Mouse (Mus musculus) brain, embryonic 14.5 days (tissue): ENCODE data around the gene Sh3d21.

Experiments used
- CTCF ChIP-seq: fragments of 200-500 bp; IDR thresholded peaks from 2 replicates; pipeline ENCODE4 v1.5.1; 2012; ENCODE audit warnings: inconsistent platforms, mild to moderate bottlenecking, moderate library complexity, borderline replicate concordance; ENCODE audit not compliant: insufficient read depth, insufficient read length; ENCODE audit errors: extremely low read depth
- POLR2A ChIP-seq: fragments of 200-500 bp; IDR thresholded peaks from 2 replicates; pipeline ENCODE4 v1.6.1; 2012; ENCODE audit warnings: mild to moderate bottlenecking, inconsistent platforms, borderline replicate concordance; ENCODE audit not compliant: poor library complexity, insufficient read depth, insufficient read length, severe bottlenecking; ENCODE audit errors: extremely low read depth

GRCm38 (mm10) chr4:126155183-126155582, 8.1 kb downstream of the Sh3d21 start:
- TF ChIP-seq CTCF (no peak), POLR2A (no peak)
